ENCODE assay signal across 9 mouse cellular contexts in genomic region chr4:130665176-130665575, GRCm38 (mm10). TPM values are rescaled to one million over a fixed set of nuclear protein-coding genes. Genes with fewer than 3 reads are reported as not detected.
A peak's percentile ranks its signal among the peaks of the same experiment; 100 is the strongest.
DNase-seq lines count a peak whose midpoint lies in the region; ATAC-seq and TF ChIP-seq lines count a peak whose summit lies in the region.
"Had no signal": no experiment of that assay in that cellular context is flagged by ENCODE, and none has a peak within 500 bp of the region (broad histone marks: within the 10 kb centered on the region; RNA-seq: fewer than 3 reads in every experiment).

No protein-coding gene starts in this region.

- DNase-seq in CD4-positive, CD25-positive, alpha-beta regulatory T cell, adult 2 months (ENCODE audit: low read depth, low spot score), result peak; percentile 11
- DNase-seq in heart, postnatal 0 days (ENCODE audit: low spot score), result no peak
- DNase-seq in liver, postnatal 0 days, result no peak
- no peak for DNase-seq in cerebellum, adult 11 months
- DNase-seq in left cerebral cortex, adult 8-10 months (ENCODE audit: low spot score in 2 of 2), result no peak
- no peak for DNase-seq in right cerebral cortex, postnatal 36 days (ENCODE audit: low spot score in 2 of 2)
- DNase-seq: cerebellum, adult 9-10 months had no signal

- no peak for TF ChIP-seq POLR2A in ES-Bruce4 (IDR thresholded peaks at IDR 0.05; ENCODE audit: insufficient read depth, low read length)

- peak overlapping the region; percentile 60 for H3K4me3 ChIP-seq in ES-Bruce4 (ENCODE audit: low read depth, low read length)
- peak overlapping the region; percentile 89; the same call in 1 of the 2 replicates for H3K4me3 ChIP-seq in heart, postnatal 0 days (ENCODE audit: low read depth, low read length)
- peak overlapping the region; percentile 98 for H3K4me3 ChIP-seq in liver, postnatal 0 days (ENCODE audit: low read depth, low read length)

- peaks cover 2% of the 10 kb centered on the region for H3K4me1 ChIP-seq in ES-Bruce4 (ENCODE audit: control insufficient read depth, insufficient read depth, low read length)
- peaks cover 26% of the 10 kb centered on the region for H3K4me1 ChIP-seq in heart, postnatal 0 days (ENCODE audit: control insufficient read depth, insufficient read depth)
- H3K4me1 ChIP-seq in liver, postnatal 0 days (ENCODE audit: insufficient read depth), result peaks cover 28% of the 10 kb centered on the region

- H3K9ac ChIP-seq in ES-Bruce4 (ENCODE audit: low read depth, poor library complexity, severe bottlenecking), result peak overlapping the region; percentile 97
- no peak overlapping the region; the same call in 1 of the 2 replicates for H3K9ac ChIP-seq in heart, postnatal 0 days (replicated peaks; ENCODE audit: low read depth, low read length)
- H3K9ac ChIP-seq in liver, postnatal 0 days (replicated peaks), result peak overlapping the region; percentile 98; the same call in 1 of the 2 replicates

- no peak for TF ChIP-seq CTCF in ES-Bruce4 (IDR thresholded peaks at IDR 0.05; ENCODE audit: low read depth, low read length)
- TF ChIP-seq CTCF in heart, postnatal 0 days (IDR thresholded peaks at IDR 0.05; ENCODE audit: low read depth), result no peak
- TF ChIP-seq CTCF in liver, postnatal 0 days (IDR thresholded peaks at IDR 0.05; ENCODE audit: low read depth), result no peak

- peak overlapping the region; percentile 77; the same call in 1 of the 2 replicates for H3K4me2 ChIP-seq in heart, postnatal 0 days (ENCODE audit: low read depth, low read length)
- H3K4me2 ChIP-seq in liver, postnatal 0 days (ENCODE audit: low read depth, low read length), result peak overlapping the region; percentile 74

- H3K9me3 ChIP-seq in ES-Bruce4 (replicated peaks; ENCODE audit: control insufficient read depth, insufficient read depth, low read length, poor library complexity, severe bottlenecking), result no peaks in the 10 kb centered on the region
- no peaks in the 10 kb centered on the region for H3K9me3 ChIP-seq in heart, postnatal 0 days (replicated peaks; ENCODE audit: control insufficient read depth, low read length)
- H3K9me3 ChIP-seq in liver, postnatal 0 days (ENCODE audit: low read length), result no peaks in the 10 kb centered on the region

- ATAC-seq in CD4-positive, CD25-positive, alpha-beta regulatory T cell, adult 4 months, result no peak
- no peak for ATAC-seq in heart, postnatal 0 days (ENCODE audit: insufficient read depth, low read depth)
- no peak for ATAC-seq in liver, postnatal 0 days

- H3K27ac ChIP-seq in ES-Bruce4 (ENCODE audit: insufficient read depth, low read length), result no peak overlapping the region
- H3K27ac ChIP-seq in heart, postnatal 0 days (ENCODE audit: low read depth), result no peak overlapping the region
- H3K27ac ChIP-seq in liver, postnatal 0 days (ENCODE audit: low read depth), result peak overlapping the region; percentile 98

- no peak for TF ChIP-seq EP300 in ES-Bruce4 (IDR thresholded peaks at IDR 0.05; ENCODE audit: insufficient read depth, low read depth, low read length)
- no peak for TF ChIP-seq EP300 in heart, postnatal 0 days (IDR thresholded peaks at IDR 0.05; ENCODE audit: low read depth)
- TF ChIP-seq EP300 in liver, postnatal 0 days (IDR thresholded peaks at IDR 0.05; ENCODE audit: low read depth), result no peak

- no peaks in the 10 kb centered on the region for H3K27me3 ChIP-seq in ES-Bruce4 (ENCODE audit: control insufficient read depth, insufficient read depth, low read length, poor library complexity, severe bottlenecking)
- no peaks in the 10 kb centered on the region for H3K27me3 ChIP-seq in heart, postnatal 0 days (ENCODE audit: control insufficient read depth, insufficient read depth, low read length)
- no peaks in the 10 kb centered on the region for H3K27me3 ChIP-seq in liver, postnatal 0 days (ENCODE audit: insufficient read depth, low read length)

- peaks cover 31% of the 10 kb centered on the region for H3K36me3 ChIP-seq in ES-Bruce4 (ENCODE audit: control insufficient read depth, insufficient read depth, low read length, poor library complexity, severe bottlenecking)
- H3K36me3 ChIP-seq in heart, postnatal 0 days (replicated peaks; ENCODE audit: control insufficient read depth, insufficient read depth, low read length), result peaks cover 5% of the 10 kb centered on the region
- H3K36me3 ChIP-seq in liver, postnatal 0 days (replicated peaks; ENCODE audit: insufficient read depth, low read length), result peaks cover 10% of the 10 kb centered on the region; the same call in 1 of the 2 replicates

- WGBS in heart, postnatal 0 days, result 4% methylated on average over 1 of the region's 1 CpGs
- WGBS in liver, postnatal 0 days (ENCODE audit: insufficient replicate concordance), result 0% methylated on average over 1 of the region's 1 CpGs

RNA-seq across cellular contexts. Expression of gene Pum1, which starts 2.1 kb away (rescaled TPM):
- 10 to 100 TPM; 74.0 to 91.3 TPM for polyA plus RNA-seq in CD4-positive, CD25-positive, alpha-beta regulatory T cell, adult 4 months (2017; shearing (Covaris generic))
- 111 and 125 TPM in 2 replicates for polyA plus RNA-seq in ES-Bruce4 (2011; ENCODE audit: insufficient read depth, insufficient read length, low read depth, missing spikeins)
- 59.5 and 62.4 TPM in 2 replicates for total RNA-seq in heart, postnatal 0 days (2014; rRNA removed; ENCODE audit: low replicate concordance)
- 28.7 and 30.1 TPM in 2 replicates for polyA plus RNA-seq in heart, postnatal 0 days (2015; fragmentation: Nextera tagmentation; extraction: Ambion mirVana)
- 14.8 and 16.7 TPM in 2 replicates for polyA plus RNA-seq in liver, postnatal 0 days (2015; fragmentation: Nextera tagmentation; extraction: Ambion mirVana)
- 100 to 1,000 TPM; 101 to 116 (median 106) TPM for total RNA-seq in left cerebral cortex, adult 8-10 months (2022)
